Mouse (Mus musculus): ENCODE measurements around the gene Enpp7. TPM values are rescaled to one million over a fixed set of nuclear protein-coding genes. Genes with fewer than 3 reads are reported as not detected.

The Enpp7 gene
- polyA plus RNA-seq, 1 experiment, result not detected

DNA sequence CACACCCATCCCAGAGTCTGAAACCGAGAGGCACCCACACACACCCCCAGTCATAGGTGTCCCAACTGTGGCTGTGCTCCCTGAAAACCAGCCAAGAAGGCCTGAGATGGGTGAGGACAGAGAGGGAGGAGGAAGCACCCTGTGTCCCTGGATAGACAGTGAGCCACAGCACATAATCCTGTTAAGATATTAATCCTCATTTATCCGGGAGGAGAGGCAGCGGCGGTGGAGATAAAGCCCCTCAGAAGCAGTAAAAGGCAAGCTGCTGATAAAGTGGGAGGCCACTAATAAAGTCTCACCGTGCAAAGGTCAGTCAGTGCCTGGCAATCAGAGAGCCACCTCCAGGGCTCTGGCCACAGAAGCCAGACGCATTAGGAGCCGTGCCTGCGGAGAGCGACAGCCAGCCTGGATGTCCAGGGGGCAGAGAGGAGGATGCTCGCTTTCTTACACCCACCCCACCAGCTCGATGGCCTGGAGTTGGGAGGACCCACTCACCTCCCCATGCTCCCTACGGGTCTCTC, 5.3 kb upstream of the Enpp7 start:
- Histone ChIP-seq H3K4me1 (ENCODE audit: control insufficient read depth) (no peaks in the 10 kb centered on the region), H3K9me3 (ENCODE audit: control insufficient read depth, low read length) (no peaks in the 10 kb centered on the region), H3K36me3 (ENCODE audit: control insufficient read depth) (no peaks in the 10 kb centered on the region), H3K27me3 (ENCODE audit: control insufficient read depth) (peaks cover 4% of the 10 kb centered on the region; the same call in 1 of the 2 replicates), H3K4me3 (replicated peaks) (no peak overlapping the region)
- TF ChIP-seq GATA1 (IDR thresholded peaks at IDR 0.05; ENCODE audit: low read length), result no peak
- TF ChIP-seq TAL1 (IDR thresholded peaks at IDR 0.05; ENCODE audit: low read length), result no peak

DNA sequence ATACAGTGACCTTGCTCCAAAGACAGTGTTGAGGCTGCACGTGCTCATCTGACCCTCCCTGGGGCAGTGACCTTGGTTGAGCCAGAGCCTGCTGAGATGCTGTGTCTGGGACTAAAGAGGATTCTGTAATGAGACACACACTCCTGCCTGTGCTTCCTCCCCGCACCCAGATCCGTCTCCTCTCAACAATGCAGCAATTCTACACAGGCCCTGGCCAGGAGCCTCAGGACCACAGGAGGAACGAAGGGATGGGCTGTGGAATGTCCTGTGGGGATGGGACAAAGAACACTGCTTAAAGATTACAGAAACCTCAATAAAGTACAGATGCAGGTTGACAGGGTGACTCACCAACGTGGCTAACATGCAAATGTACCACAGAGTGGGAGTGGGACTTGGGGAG, 2.4 kb upstream of the Enpp7 start:
- Histone ChIP-seq H3K36me3 (ENCODE audit: control insufficient read depth) (no peaks in the 10 kb centered on the region), H3K27me3 (ENCODE audit: control insufficient read depth) (no peaks in the 10 kb centered on the region), H3K9me3 (ENCODE audit: control insufficient read depth, low read length) (no peaks in the 10 kb centered on the region), H3K4me1 (ENCODE audit: control insufficient read depth) (no peaks in the 10 kb centered on the region), H3K4me3 (replicated peaks) (no peak overlapping the region)
- TF ChIP-seq TAL1 (IDR thresholded peaks at IDR 0.05; ENCODE audit: low read length) (no peak), GATA1 (IDR thresholded peaks at IDR 0.05; ENCODE audit: low read length) (no peak)

DNA sequence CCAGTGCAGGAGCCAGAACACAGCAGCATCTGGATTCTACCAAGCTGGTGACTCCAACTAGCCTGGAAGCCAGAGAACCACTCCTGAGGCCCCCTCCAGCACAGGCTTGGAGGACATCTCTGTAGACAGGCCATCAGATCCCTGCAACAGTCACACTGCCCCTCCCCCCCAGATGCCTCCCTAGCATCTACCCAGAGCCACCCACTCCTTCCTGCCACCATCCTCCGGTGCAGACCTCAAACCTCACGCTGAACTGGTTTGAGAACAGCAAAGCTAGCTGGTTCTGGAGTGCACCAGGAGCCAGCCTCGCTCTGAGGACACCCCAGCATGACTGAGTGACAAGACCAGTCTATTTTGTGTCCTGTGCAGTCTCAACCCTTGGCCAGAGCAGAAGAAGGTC, 4.8 kb downstream of the Enpp7 start:
- no peak overlapping the region for H3K4me3 ChIP-seq (replicated peaks)
- H3K36me3 ChIP-seq (ENCODE audit: control insufficient read depth), result no peaks in the 10 kb centered on the region
- TF ChIP-seq TAL1 (IDR thresholded peaks at IDR 0.05; ENCODE audit: low read length), result no peak
- no peaks in the 10 kb centered on the region for H3K9me3 ChIP-seq (ENCODE audit: control insufficient read depth, low read length)
- H3K4me1 ChIP-seq (ENCODE audit: control insufficient read depth), result no peaks in the 10 kb centered on the region
- H3K27me3 ChIP-seq (ENCODE audit: control insufficient read depth), result peaks cover 2% of the 10 kb centered on the region; the same call in 1 of the 2 replicates

DNA sequence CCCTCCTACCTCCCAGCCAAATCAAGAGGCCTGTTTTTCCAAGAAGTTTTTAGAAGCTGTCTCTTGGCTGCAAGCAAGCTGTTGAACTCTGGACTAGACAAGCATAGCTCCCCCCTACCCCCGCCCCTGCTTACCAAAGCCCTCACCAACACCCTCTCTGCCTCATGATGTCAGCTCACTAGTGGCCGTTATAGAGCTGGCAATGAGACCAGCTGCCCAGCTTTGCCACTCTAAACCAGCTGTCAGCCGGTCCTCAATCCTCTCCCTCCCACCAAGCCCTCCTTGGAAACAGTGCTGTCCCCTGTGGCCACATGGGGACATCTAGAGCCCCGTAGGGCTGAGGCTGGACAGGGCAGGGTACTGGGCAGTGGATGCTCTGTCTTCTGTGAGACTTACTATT, 7.5 kb downstream of the Enpp7 start:
- Histone ChIP-seq H3K27me3 (ENCODE audit: control insufficient read depth) (peaks cover 22% of the 10 kb centered on the region), H3K4me1 (ENCODE audit: control insufficient read depth) (no peaks in the 10 kb centered on the region), H3K36me3 (ENCODE audit: control insufficient read depth) (no peaks in the 10 kb centered on the region), H3K4me3 (replicated peaks) (no peak overlapping the region), H3K9me3 (ENCODE audit: control insufficient read depth, low read length) (no peaks in the 10 kb centered on the region)
- TF ChIP-seq GATA1 (IDR thresholded peaks at IDR 0.05; ENCODE audit: low read length) (no peak), TAL1 (IDR thresholded peaks at IDR 0.05; ENCODE audit: low read length) (no peak)

DNA sequence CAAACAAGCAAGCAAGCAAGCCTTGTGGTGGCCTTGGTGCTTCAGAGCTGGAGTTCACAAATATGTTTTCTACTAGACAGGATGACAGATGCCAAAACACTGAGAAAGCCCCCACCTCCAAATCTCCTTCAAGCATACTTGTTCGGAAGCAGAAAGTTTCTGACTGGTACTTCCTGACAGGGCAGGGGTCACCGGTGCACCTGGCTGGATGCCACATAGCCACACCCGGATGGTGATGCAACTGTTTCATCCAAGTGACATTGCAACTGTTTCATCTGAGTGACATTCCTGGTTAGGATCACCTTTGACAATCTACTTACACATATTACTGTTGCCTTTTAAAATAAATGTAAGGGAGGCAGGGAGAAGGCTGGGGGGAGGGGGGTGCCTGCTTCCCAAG, 9.2 kb downstream of the Enpp7 start:
- TF ChIP-seq GATA1 (IDR thresholded peaks at IDR 0.05; ENCODE audit: low read length) (no peak), TAL1 (IDR thresholded peaks at IDR 0.05; ENCODE audit: low read length) (no peak)
- H3K27me3 ChIP-seq (ENCODE audit: control insufficient read depth), result peaks cover 20% of the 10 kb centered on the region
- H3K4me1 ChIP-seq (ENCODE audit: control insufficient read depth), result no peaks in the 10 kb centered on the region
- H3K4me3 ChIP-seq (replicated peaks), result no peak overlapping the region
- no peaks in the 10 kb centered on the region for H3K36me3 ChIP-seq (ENCODE audit: control insufficient read depth)
- no peaks in the 10 kb centered on the region for H3K9me3 ChIP-seq (ENCODE audit: control insufficient read depth, low read length)

DNA sequence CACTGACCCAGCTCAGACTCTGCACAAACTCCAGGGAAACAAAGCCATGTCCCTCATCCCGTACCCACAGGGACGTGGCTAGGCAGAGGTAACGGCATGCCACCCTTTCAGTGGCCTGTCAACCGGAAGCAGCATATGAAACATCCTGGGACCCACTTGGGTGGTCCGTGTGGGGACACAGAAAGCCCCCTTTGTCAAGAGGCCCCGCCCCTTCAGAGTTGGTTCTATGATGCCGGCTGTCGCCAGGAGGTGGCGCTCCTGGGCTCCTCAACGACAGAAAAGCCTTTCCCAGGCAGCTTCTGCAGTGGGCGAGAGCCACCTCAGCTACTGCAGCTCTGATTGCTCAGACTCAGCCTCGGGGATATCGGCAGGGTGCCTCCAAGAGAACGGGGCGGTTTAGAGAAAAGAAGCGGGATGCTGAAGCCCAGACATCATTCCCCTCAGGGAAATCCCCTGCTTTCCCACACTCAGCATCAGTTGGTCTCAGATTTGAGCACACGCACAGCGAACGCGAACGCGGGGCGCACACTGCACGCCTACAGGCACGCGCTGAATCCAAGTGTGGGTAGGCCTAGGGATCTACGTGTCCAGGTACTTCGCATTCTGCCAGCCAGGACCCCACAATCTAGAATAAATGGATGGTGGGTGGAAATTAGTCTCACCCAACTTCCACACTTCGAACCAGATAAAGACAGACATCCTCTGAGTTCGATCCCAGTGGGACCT, 10.7 kb downstream of the Enpp7 start:
- H3K4me3 ChIP-seq (replicated peaks), result no peak overlapping the region
- TF ChIP-seq TAL1 (IDR thresholded peaks at IDR 0.05; ENCODE audit: low read length) (no peak), GATA1 (IDR thresholded peaks at IDR 0.05; ENCODE audit: low read length) (no peak)
- no peaks in the 10 kb centered on the region for H3K36me3 ChIP-seq (ENCODE audit: control insufficient read depth)
- H3K4me1 ChIP-seq (ENCODE audit: control insufficient read depth), result no peaks in the 10 kb centered on the region
- no peaks in the 10 kb centered on the region for H3K9me3 ChIP-seq (ENCODE audit: control insufficient read depth, low read length)
- peaks cover 20% of the 10 kb centered on the region for H3K27me3 ChIP-seq (ENCODE audit: control insufficient read depth)

DNA sequence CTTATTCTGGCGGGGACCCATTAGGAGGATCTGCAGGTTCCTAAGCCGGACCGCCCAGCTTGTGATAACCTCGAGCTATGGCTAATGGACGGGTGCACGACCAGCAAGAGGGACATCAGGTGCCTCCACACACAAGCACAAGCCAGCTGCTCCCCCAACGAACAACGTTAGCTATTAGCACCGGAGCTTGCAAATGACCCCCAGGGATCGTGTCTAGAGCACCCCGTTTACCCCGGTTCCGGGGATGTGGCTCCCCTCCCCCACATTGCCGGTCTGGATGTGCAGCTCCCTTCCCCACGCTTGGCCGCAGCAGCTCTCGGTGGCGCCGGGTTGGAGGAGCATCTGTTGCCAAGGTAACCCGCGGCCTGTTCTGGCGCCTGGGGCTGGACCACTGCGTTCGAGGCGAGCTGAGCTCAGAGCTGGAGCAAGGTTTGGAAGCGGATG, 11.4 kb downstream of the Enpp7 start:
- H3K36me3 ChIP-seq (ENCODE audit: control insufficient read depth), result no peaks in the 10 kb centered on the region
- H3K4me3 ChIP-seq (replicated peaks), result no peak overlapping the region
- peaks cover 20% of the 10 kb centered on the region for H3K27me3 ChIP-seq (ENCODE audit: control insufficient read depth)
- H3K4me1 ChIP-seq (ENCODE audit: control insufficient read depth), result no peaks in the 10 kb centered on the region
- H3K9me3 ChIP-seq (ENCODE audit: control insufficient read depth, low read length), result no peaks in the 10 kb centered on the region
- TF ChIP-seq GATA1 (IDR thresholded peaks at IDR 0.05; ENCODE audit: low read length) (no peak), TAL1 (IDR thresholded peaks at IDR 0.05; ENCODE audit: low read length) (no peak)

DNA sequence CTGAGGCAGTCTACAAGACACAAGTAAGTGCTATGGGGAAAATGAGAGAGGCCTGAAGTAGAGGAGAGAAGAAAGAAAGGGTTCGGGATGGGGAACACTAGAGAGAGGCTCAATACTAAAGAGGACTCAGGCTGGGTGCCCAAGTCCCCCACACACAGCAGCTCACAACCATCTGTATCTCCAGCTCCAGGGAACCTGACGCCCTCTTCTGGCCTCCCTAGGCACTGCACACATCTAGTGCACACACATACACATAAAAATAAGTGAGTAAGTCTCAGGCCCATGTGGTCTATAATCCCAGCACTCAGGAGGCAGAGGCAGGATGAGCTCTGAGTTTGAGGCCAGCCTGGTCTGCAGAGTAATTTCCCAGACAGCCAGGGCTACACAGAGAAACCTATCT, 12.9 kb downstream of the Enpp7 start:
- Histone ChIP-seq H3K4me3 (replicated peaks) (no peak overlapping the region), H3K9me3 (ENCODE audit: control insufficient read depth, low read length) (no peaks in the 10 kb centered on the region), H3K27me3 (ENCODE audit: control insufficient read depth) (peaks cover 20% of the 10 kb centered on the region), H3K4me1 (ENCODE audit: control insufficient read depth) (no peaks in the 10 kb centered on the region), H3K36me3 (ENCODE audit: control insufficient read depth) (no peaks in the 10 kb centered on the region)
- no peak for TF ChIP-seq TAL1 (IDR thresholded peaks at IDR 0.05; ENCODE audit: low read length)
- TF ChIP-seq GATA1 (IDR thresholded peaks at IDR 0.05; ENCODE audit: low read length), result no peak

DNA sequence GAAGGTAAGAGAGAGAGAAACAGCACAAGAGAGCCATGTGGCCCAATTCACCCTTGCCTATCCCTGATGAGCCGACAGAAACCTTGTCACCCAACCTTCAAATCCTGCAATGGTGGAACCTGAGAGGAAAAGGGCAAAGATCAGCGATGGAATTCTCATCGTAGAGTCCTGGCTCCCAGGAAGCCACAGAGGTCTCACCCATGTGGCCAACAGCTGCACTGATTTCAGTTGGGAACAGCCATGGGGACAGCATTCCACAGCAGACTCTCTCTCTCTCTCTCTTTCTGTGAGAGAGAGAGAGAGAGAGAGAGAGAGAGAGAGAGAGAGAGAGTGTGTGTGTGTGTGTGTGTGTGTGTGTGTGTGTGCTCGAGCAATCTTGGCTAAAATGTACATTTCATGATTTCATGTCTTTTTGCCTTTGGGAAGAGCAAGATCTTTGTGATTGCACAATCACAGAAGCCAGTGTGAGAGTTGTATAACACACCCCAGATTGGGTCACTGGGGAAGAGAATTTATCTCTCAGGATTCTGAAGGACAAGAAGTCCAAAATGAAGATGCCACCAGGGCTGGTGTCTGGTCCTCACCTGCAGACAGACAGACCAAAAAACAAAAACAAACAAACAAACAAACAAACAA, 13.6 kb downstream of the Enpp7 start:
- Histone ChIP-seq H3K4me3 (replicated peaks) (no peak overlapping the region), H3K4me1 (ENCODE audit: control insufficient read depth) (no peaks in the 10 kb centered on the region), H3K9me3 (ENCODE audit: control insufficient read depth, low read length) (no peaks in the 10 kb centered on the region), H3K27me3 (ENCODE audit: control insufficient read depth) (peaks cover 20% of the 10 kb centered on the region), H3K36me3 (ENCODE audit: control insufficient read depth) (no peaks in the 10 kb centered on the region)
- TF ChIP-seq TAL1 (IDR thresholded peaks at IDR 0.05; ENCODE audit: low read length) (no peak), GATA1 (IDR thresholded peaks at IDR 0.05; ENCODE audit: low read length) (no peak)
